Mouse (Mus musculus) large intestine, adult 2 months (tissue): Measurements from ENCODE around the gene Gm26920. TPM values are rescaled to one million over a fixed set of nuclear protein-coding genes. Genes with fewer than 3 reads are reported as not detected.
"Not testable (repeated sequence)": the region's sequence is repeated elsewhere in the genome, so short reads cannot be mapped to it uniquely, and the experiment has no call there.

Source experiments
- DNase-seq: peaks from one replicate; pipeline ENCODE4 v3.0.0-alpha.2; 2012; ENCODE audit warnings: low read depth, low spot score
- WGBS: fragments of 180-500 bp; shearing (Covaris S2); methylation state at CpG from one replicate; pipeline ENCODE4 v1.1.7; 2018; 5-methylcytosine and 5-hydroxymethylcytosine counted together
- polyA plus RNA-seq: library from polyadenylated mRNA; depleted of rRNA; stranded (reverse); fragments of >200 nt; gene quantifications from 2 replicates; pipeline ENCODE4 v1.2.3, GENCODE M21; 2012; rRNA removed

Gm26920 gene
- 0.25 TPM in 1 of 2 replicates, not detected in the other for polyA plus RNA-seq

GRCm38 (mm10) chr7:30090092-30090969 lies at the start of gene Gm26920, which contains the start of gene Zfp566:
TSS of gene Gm26920 (minus strand) at chr7:30090410.
TSS of gene Zfp566 (minus strand) at chr7:30090527.
- WGBS = under 1% methylated on average over 40 of the region's 40 CpGs
- peak; percentile 94 for DNase-seq

DNA sequence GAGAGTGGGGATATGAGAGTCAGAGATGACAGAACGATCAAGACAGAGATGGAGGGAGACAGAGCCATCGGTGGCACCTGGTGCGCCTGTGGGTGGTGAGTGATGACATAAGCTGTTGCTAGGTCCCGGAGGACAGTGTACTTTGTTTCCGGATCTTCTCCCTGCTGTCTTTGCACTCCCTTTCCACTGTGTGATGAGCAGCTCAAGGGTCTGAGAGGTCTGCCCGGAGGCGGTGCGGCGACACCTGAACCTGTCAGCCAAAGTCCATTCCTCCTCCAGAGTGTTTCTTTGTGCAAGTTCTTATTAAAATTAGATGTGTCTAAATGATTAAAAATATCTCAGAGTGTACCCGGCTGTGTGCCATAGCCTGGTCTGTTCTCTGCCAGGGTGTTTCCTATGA lies 46.6 kb upstream of the Gm26920 start:
- no peak for DNase-seq

GRCm38 (mm10) chr7:30132396-30132795 lies 42.2 kb upstream of the Gm26920 start:
- no peak for DNase-seq
- 88% methylated on average over 4 of the region's 4 CpGs for WGBS

More for the DNA sequence above, 46.6 kb upstream of the Gm26920 start:
- WGBS = 93% methylated on average over 10 of the region's 10 CpGs

GRCm38 (mm10) chr7:30129900-30130299 lies 39.7 kb upstream of the Gm26920 start:
- 93% methylated on average over 8 of the region's 8 CpGs for WGBS
- DNase-seq = no peak

GRCm38 (mm10) chr7:30122188-30122530 lies 31.9 kb upstream of the Gm26920 start:
- WGBS = 2% methylated on average over 15 of the region's 15 CpGs
- DNase-seq = no peak

DNA sequence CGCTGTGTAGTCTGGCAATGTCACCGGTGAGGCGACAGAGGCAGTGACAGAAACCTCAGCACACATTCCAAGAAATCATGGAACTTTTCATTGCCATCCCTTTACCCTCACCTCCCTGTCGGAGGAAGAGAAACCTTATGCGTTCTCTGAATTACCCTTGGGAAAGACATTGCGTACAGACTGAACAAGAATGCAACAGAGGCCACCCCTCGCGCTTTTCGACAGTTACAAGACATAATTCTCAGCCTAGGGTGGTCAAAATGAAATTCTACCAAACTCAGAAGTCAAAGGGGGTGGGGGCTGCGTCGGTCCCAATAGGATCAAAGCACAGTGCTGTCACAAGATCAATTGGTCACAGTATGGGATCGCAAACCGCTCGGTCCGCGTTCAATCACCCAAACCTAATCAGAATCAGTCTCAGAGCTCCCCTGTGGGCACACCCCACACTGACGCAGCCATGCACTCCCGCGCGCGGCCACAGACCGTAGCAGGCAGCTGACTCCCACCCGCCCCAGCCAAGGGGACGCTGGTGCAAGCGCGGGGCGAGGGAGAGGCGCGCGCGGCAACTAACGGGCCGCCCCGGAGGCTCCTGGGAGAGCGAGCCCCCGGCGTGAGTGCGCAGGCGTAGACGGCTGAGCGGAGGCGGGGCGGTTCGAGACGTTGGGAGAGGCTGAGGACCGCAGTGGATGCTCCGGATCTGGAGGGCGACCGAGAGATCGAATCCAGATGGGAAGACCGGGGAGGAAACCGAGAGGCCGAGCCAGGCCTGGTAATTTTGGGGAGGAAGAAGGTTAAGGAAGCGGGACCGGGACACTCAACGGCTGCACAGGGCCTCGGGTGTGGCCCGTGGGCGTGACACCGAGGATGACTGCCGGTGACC lies 31.3 kb upstream of the Gm26920 start, which contains the start of gene Zfp382:
Gene Zfp382, plus strand, starts transcription at position 635 of the 880 bp plus-strand sequence.
- under 1% methylated on average over 61 of the region's 61 CpGs for WGBS

DNA sequence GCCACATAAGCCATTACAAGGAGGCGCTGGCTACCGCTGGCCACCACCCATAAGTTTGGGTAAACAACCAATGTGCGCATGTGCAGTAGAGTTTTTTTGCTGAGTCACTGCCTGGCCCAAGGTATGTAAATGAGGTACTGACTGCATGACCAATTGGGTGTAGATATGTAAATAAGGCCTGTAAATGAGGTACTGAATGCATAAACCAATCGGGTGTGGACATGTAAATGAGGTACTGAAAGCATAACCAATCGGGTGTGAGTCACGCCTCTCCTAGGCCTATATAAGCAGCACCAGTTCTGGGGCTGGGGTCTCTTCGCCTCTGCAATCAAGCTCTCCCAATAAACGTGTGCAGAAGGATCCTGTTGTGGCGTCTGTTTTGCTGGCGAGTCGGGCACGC lies 27.7 kb upstream of the Gm26920 start:
- 95% methylated on average over 12 of the region's 12 CpGs for WGBS
- DNase-seq = not testable (repeated sequence)

More for the DNA sequence above, 31.3 kb upstream of the Gm26920 start, which contains the start of gene Zfp382:
- peak; percentile 18 for DNase-seq

DNA sequence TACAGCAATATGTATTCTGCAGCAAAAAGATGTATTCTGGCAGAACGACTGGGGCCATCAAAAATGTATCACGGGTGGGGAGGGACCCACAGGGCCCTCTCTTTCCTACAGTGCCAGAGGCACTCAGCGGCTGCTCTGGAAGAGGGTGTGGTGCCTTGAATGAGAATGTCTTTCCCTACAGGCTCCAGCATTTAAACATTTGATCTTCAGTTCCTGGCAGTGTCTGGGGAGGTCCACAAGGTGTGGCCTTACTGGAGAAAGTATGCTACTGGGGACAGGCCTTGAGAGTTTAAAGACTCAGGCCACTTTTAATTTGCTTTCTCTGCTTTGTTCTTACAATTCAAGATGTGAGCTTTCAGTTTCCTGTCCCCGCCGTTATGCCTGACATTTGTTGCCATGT lies 25.9 kb upstream of the Gm26920 start:
- WGBS = 95% methylated on average over 5 of the region's 5 CpGs
- no peak for DNase-seq

DNA sequence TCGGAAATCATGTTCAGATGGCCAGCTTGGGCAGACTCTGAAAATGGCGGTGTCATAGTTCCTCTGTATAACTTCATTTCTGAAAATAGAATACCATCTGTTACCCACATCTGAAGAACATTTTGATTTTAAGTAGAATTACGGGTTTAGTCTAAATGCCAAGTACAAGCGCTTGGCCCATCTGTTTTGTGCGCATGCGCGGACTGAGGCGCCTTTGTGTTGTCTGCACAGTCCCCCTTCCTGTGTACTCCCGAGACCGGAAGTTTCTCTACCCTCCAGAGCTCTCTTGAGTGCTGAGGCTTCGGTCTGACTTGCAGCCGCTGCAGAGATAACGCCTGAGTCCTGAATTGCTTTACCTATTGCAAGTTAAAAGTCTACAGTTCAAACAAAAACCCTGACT lies 9.1 kb upstream of the Gm26920 start:
- no peak for DNase-seq
- 90% methylated on average over 13 of the region's 13 CpGs for WGBS

- no peak for DNase-seq
- WGBS = 3% methylated on average over 5 of the region's 5 CpGs
Measured at GRCm38 (mm10) chr7:30095551-30096125, 5.4 kb upstream of the Gm26920 start.

GRCm38 (mm10) chr7:30094646-30095429 lies 4.6 kb upstream of the Gm26920 start, which contains the start of gene Zfp260:
TSS of gene Zfp260 (plus strand) at chr7:30094777.
- peak; percentile 88 for DNase-seq
- WGBS = under 1% methylated on average over 26 of the region's 26 CpGs

GRCm38 (mm10) chr7:30093918-30094415 lies 3.8 kb upstream of the Gm26920 start:
- no peak for DNase-seq
- 73% methylated on average over 6 of the region's 6 CpGs for WGBS

GRCm38 (mm10) chr7:30092666-30093065 lies 2.5 kb upstream of the Gm26920 start:
- WGBS = 81% methylated on average over 9 of the region's 9 CpGs
- no peak for DNase-seq

DNA sequence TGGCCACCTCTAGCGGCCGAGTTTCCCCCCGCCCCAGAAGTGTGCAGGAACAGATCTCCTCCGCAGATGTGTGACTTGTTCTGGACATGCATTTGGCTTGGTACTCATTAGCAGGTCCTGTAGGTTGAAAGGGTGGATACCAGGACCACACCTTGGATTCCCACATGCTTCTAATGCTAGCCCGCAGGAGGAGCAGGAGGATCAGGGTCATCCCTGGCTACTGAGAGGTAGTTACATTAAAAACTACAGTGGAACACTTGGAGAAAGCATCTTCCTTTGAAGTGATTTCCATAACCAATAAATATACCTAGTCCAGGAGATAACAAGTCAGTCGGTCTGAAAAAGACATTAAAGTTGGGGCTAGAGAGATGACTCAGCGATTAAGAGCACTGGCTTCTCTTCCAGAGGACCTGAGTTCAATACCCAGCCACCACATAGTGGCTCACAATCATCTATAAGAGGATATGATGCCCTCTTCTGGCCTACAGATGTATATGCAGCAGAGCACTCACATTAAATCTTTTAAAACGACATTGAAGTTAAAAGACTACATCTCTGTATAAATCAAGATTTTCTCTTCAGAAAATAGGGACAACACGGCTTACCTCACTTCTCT lies 868 bp upstream of the Gm26920 start:
- DNase-seq = no peak
- 3% methylated on average over 9 of the region's 9 CpGs for WGBS

DNA sequence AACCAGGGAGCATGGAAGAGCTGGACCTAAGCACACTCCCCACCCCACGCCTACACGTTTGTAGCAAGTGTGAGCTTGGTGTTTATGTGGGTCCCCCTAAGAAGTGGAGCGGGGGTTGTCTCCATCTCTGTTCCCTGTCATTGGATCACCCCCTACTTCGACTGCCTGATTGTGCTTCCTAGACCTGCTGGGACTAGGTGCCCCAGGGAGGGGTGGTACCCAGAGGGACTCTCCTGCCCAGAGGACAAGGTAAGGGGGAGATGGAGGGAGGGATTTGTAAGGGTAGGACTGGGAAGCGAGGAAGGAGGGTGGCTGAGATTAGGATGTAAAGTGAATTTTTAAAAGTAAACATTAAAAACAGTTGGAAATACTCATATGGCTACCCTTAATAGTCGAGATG lies 805 bp downstream of the Gm26920 start:
- 24% methylated on average over 6 of the region's 6 CpGs for WGBS
- DNase-seq = no peak

GRCm38 (mm10) chr7:30086524-30086923 lies 3.7 kb downstream of the Gm26920 start:
- WGBS = 32% methylated on average over 9 of the region's 9 CpGs
- DNase-seq = no peak

GRCm38 (mm10) chr7:30072146-30073028 lies 17.8 kb downstream of the Gm26920 start, which contains the start of gene Zfp82:
TSS of gene Zfp82 (minus strand) at chr7:30072900.
- under 1% methylated on average over 50 of the region's 50 CpGs for WGBS
- DNase-seq = no peak
